Mouse (Mus musculus) small intestine, adult 2 months (tissue): Measurements from ENCODE around the gene Dpp6. TPM values are rescaled to one million over a fixed set of nuclear protein-coding genes. Genes with fewer than 3 reads are reported as not detected.

Experiments
- H3K27ac ChIP-seq: fragments of 200-500 bp; 2 replicates; pipeline ENCODE4 v1.5.1; 2012; ENCODE audit warnings: low read depth, low read length, control low read depth, inconsistent platforms; ENCODE audit not compliant: insufficient read depth
- H3K27me3 ChIP-seq: fragments of 200-500 bp; 2 replicates; pipeline ENCODE4 v1.6.1; 2012; ENCODE audit warnings: mild to moderate bottlenecking, moderate library complexity, low read length, inconsistent platforms; ENCODE audit not compliant: control insufficient read depth, insufficient read depth
- H3K36me3 ChIP-seq: fragments of 200-500 bp; 2 replicates; pipeline ENCODE4 v1.6.1; 2012; ENCODE audit warnings: mild to moderate bottlenecking, low read length, control low read depth, inconsistent platforms; ENCODE audit not compliant: control insufficient read depth, insufficient read depth
- H3K4me1 ChIP-seq: fragments of 200-500 bp; 2 replicates; pipeline ENCODE4 v1.6.1; 2012; ENCODE audit warnings: low read length, inconsistent platforms, mixed read lengths; ENCODE audit not compliant: control insufficient read depth, insufficient read depth, insufficient read length
- H3K4me3 ChIP-seq: fragments of 200-500 bp; 2 replicates; pipeline ENCODE4 v1.5.1; 2012; ENCODE audit warnings: low read depth, mild to moderate bottlenecking, control low read depth, inconsistent platforms, low read length, moderate library complexity
- CTCF ChIP-seq: fragments of 200-500 bp; IDR thresholded peaks from 2 replicates; pipeline ENCODE4 v1.5.1; 2012; ENCODE audit warnings: low read depth, mild to moderate bottlenecking, control low read depth, inconsistent platforms, low read length, moderate library complexity, mixed read lengths; ENCODE audit not compliant: insufficient replicate concordance, insufficient read length; ENCODE audit errors: extremely low read depth
- POLR2A ChIP-seq: fragments of 200-500 bp; IDR thresholded peaks from 2 replicates; pipeline ENCODE4 v1.6.1; 2012; ENCODE audit warnings: low read depth, mild to moderate bottlenecking, control low read depth, inconsistent platforms, low read length, moderate library complexity
- WGBS: fragments of 180-500 bp; shearing (Covaris S2); methylation state at CpG from one replicate; pipeline ENCODE4 v1.1.7; 2018; 5-methylcytosine and 5-hydroxymethylcytosine counted together
- polyA plus RNA-seq: library from polyadenylated mRNA; depleted of rRNA; stranded (reverse); fragments of >200 nt; gene quantifications from 2 replicates; pipeline ENCODE4 v1.2.3, GENCODE M21; 2012

Gene Dpp6
- polyA plus RNA-seq, 1 experiment = 0.41 TPM

DNA sequence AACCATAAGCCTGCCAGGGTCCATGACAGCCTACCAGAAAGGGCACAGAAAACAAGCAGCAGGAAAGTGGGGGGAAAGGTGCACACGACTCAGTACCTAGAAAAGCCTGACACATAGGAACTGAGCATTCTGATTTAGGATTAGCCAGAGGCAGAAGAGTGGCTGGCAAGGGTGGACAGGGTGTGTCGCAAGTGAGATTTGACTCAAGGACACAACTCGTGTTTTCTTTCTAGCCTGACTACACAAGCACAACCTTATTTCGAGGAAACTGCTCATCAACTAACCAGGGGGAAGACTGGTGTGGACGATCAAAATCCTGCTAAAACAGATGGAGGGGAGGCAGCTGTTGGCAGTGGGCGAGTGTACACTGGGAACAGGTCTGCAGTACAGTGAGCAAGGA lies 922.2 kb downstream of the Dpp6 start:
- no peaks in the 10 kb centered on the region for H3K27me3 ChIP-seq
- 71% methylated on average over 6 of the region's 6 CpGs for WGBS
- H3K36me3 ChIP-seq = peaks cover 25% of the 10 kb centered on the region
- H3K4me1 ChIP-seq = no peaks in the 10 kb centered on the region
- H3K4me3 ChIP-seq = no peak overlapping the region
- TF ChIP-seq POLR2A (no peak), CTCF (no peak)
- H3K27ac ChIP-seq = no peak overlapping the region

- H3K27ac ChIP-seq = no peak overlapping the region
- WGBS = 81% methylated on average over 1 of the region's 1 CpGs
- H3K27me3 ChIP-seq = no peaks in the 10 kb centered on the region
- peaks cover 49% of the 10 kb centered on the region for H3K36me3 ChIP-seq
- H3K4me3 ChIP-seq = no peak overlapping the region
- no peak for TF ChIP-seq CTCF
- no peak for TF ChIP-seq POLR2A
- H3K4me1 ChIP-seq = no peaks in the 10 kb centered on the region
Measured at GRCm38 (mm10) chr5:27744944-27745343, 927.9 kb downstream of the Dpp6 start.

- WGBS = 81% methylated on average over 4 of the region's 4 CpGs
- H3K36me3 ChIP-seq = peaks cover 44% of the 10 kb centered on the region
- TF ChIP-seq POLR2A = no peak
- TF ChIP-seq CTCF = no peak
- no peak overlapping the region for H3K27ac ChIP-seq
- no peaks in the 10 kb centered on the region for H3K27me3 ChIP-seq
- no peaks in the 10 kb centered on the region for H3K4me1 ChIP-seq
- no peak overlapping the region for H3K4me3 ChIP-seq
Measured at GRCm38 (mm10) chr5:27765780-27766179, 948.8 kb downstream of the Dpp6 start.

DNA sequence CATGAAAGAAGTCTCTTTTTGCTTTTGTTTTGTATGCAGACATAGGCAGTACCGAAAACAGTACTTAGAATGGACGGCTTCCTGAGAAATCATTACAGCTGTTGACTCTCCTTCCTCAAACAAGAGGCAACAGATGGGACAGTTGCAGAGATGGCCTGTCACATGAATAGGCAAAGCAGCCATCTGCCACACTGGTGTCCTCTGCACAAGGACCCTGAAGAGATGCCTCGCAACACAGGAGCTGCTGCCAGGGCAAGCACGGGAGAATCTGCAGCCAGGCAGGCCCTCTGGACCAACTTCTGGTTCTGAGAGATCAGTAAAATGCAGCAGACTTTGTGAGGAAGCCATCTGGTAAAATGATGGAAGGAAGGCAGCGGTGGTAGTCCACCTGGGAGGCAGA lies 950.9 kb downstream of the Dpp6 start:
- TF ChIP-seq POLR2A (no peak), CTCF (no peak)
- H3K4me3 ChIP-seq = no peak overlapping the region
- 78% methylated on average over 5 of the region's 5 CpGs for WGBS
- H3K36me3 ChIP-seq = peaks cover 44% of the 10 kb centered on the region
- H3K27ac ChIP-seq = no peak overlapping the region
- no peaks in the 10 kb centered on the region for H3K27me3 ChIP-seq
- H3K4me1 ChIP-seq = no peaks in the 10 kb centered on the region
